Mouse (Mus musculus): ENCODE data around the gene Asb2. TPM values are rescaled to one million over a fixed set of nuclear protein-coding genes. Genes with fewer than 3 reads are reported as not detected.
A peak's percentile ranks its signal among the peaks of the same experiment; 100 is the strongest.

Asb2 gene
- total and polyA plus RNA-seq, 2 experiments from 2014 or later = 0.93 to 1.9 TPM

DNA sequence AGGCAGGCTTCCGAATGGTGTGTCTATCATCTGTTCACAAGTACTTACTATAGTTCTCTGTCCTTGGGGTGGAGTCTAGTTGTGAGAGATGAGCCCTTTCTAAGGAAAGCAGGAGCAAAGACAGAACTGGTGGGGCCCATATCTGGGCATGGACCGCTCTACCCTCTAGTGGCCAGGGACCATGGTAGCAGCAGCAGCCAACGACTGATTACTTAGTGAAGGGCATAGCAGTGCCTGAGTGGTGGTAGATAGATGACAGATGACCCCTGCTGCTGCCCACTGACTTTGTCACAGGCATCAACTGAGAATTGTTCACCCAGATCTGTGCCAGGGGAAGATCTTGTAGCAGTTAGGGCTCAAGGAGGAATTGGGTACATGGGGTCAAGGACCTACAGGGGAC lies 33.0 kb downstream of the Asb2 start:
- DNase-seq (ENCODE audit: low spot score) (peak; percentile 43), ATAC-seq (ENCODE audit: low FRiP score) (no peak)
- H3K9ac ChIP-seq (replicated peaks; ENCODE audit: low read length, poor library complexity, severe bottlenecking) = no peak overlapping the region
- H3K36me3 ChIP-seq (ENCODE audit: insufficient read depth, low read length) = no peaks in the 10 kb centered on the region
- H3K4me2 ChIP-seq (ENCODE audit: low read depth, low read length, poor library complexity, severe bottlenecking) = no peak overlapping the region
- 37% methylated on average over 3 of the region's 3 CpGs for WGBS
- H3K27ac ChIP-seq (ENCODE audit: low read depth, low read length) = no peak overlapping the region
- no peak overlapping the region for H3K4me3 ChIP-seq (ENCODE audit: low read depth, low read length)
- H3K27me3 ChIP-seq (ENCODE audit: insufficient read depth, low read length) = no peaks in the 10 kb centered on the region
- peak; percentile 74 for TF ChIP-seq CTCF (IDR thresholded peaks at IDR 0.05)
- no peaks in the 10 kb centered on the region for H3K9me3 ChIP-seq (ENCODE audit: low read length)
- no peaks in the 10 kb centered on the region for H3K4me1 ChIP-seq (ENCODE audit: insufficient read depth, low read length)

DNA sequence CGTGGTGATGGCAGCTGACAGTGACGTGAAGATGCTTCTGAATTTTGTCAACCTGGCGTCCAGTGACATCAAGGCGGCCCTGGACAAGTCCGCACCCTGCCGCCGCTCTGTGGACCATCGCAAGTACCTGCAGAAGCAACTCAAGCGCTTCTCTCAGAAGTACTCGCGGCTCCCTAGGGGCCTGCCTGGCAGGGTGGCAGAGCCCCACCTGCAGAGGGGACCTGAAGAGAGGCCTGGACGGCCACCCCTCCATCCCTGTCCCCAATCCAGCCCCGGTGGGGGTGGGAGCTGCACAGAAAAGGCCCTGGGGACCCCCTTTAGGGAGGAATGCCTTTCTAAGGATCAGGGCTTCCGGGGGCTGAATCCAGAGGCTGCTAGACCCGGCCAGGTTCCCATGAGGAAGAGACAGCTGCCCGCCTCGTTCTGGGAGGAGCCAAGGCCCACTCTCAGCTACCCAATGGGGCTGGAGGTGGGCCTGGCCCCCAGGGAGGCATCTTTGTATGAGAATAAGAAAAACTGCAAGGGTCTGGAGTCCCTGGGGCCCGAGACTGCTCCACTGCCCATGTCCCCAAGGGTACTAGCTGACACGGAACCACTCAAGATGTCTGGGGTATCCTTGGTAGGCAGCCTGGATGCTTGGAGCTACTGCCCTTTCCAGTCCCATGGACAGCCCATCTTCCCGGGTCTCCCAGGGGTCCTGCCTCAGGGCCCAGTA lies 39.8 kb downstream of the Asb2 start:
- DNase-seq (ENCODE audit: low spot score) (peak; percentile 19), ATAC-seq (ENCODE audit: low FRiP score) (no peak)
- peaks cover 4% of the 10 kb centered on the region; the same call in 1 of the 2 replicates for H3K27me3 ChIP-seq (ENCODE audit: insufficient read depth, low read length)
- peaks cover 11% of the 10 kb centered on the region; the same call in 1 of the 2 replicates for H3K4me1 ChIP-seq (ENCODE audit: insufficient read depth, low read length)
- H3K4me2 ChIP-seq (ENCODE audit: low read depth, low read length, poor library complexity, severe bottlenecking) = peak overlapping the region; percentile 50
- no peaks in the 10 kb centered on the region for H3K36me3 ChIP-seq (ENCODE audit: insufficient read depth, low read length)
- no peak overlapping the region for H3K27ac ChIP-seq (ENCODE audit: low read depth, low read length)
- H3K9me3 ChIP-seq (ENCODE audit: low read length) = no peaks in the 10 kb centered on the region
- WGBS = 21% methylated on average over 20 of the region's 20 CpGs
- H3K4me3 ChIP-seq (ENCODE audit: low read depth, low read length) = peak overlapping the region; percentile 30; the same call in 1 of the 2 replicates
- no peak overlapping the region for H3K9ac ChIP-seq (replicated peaks; ENCODE audit: low read length, poor library complexity, severe bottlenecking)
- TF ChIP-seq CTCF (IDR thresholded peaks at IDR 0.05) = no peak

DNA sequence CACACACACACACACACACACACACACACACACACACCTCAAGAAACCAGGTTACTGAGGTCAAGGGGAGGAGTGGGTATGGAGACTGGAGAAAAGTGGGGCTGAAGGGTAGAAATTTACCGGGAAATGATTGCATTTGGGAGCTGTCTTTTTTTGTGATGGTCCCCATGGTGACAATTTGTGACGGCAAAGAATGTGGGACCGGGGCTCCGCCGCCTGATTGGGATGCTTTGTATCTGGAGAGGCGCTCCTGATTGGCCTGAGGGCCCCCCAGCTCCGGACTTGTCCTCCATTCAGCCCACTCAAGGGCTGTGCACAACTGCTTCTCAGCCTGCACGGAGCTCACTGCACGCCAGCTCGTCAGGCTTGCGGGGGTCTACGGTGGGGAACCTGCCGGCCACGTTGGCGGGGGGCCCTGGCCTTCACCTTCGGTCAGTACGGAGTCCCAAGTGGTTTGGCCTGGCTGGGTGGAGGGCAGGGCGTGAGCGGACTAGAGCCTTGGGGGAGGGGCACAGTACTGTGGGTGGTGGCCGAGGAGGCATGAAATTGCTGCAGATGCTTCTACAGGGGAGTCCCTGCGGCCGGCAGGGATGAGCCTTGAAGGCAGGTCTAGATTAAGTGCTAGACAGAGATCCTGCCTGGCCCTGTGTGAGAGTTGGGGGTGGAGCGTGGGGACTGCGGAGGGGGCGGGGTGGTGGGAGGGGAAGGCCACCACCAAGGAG lies 41.0 kb downstream of the Asb2 start:
- WGBS = 3% methylated on average over 24 of the region's 25 CpGs
- Histone ChIP-seq H3K4me2 (ENCODE audit: low read depth, low read length, poor library complexity, severe bottlenecking) (peak overlapping the region; percentile 50), H3K36me3 (ENCODE audit: insufficient read depth, low read length) (no peaks in the 10 kb centered on the region), H3K27me3 (ENCODE audit: insufficient read depth, low read length) (peaks cover 4% of the 10 kb centered on the region; the same call in 1 of the 2 replicates), H3K27ac (ENCODE audit: low read depth, low read length) (peak overlapping the region; percentile 71), H3K9ac (replicated peaks; ENCODE audit: low read length, poor library complexity, severe bottlenecking) (peak overlapping the region; percentile 55), H3K4me3 (ENCODE audit: low read depth, low read length) (peak overlapping the region; percentile 30), H3K4me1 (ENCODE audit: insufficient read depth, low read length) (peaks cover 11% of the 10 kb centered on the region; the same call in 1 of the 2 replicates), H3K9me3 (ENCODE audit: low read length) (no peaks in the 10 kb centered on the region)
- TF ChIP-seq CTCF (IDR thresholded peaks at IDR 0.05) = no peak
- ATAC-seq (ENCODE audit: low FRiP score) (peak; percentile 86), DNase-seq (ENCODE audit: low spot score) (peak; percentile 80)

DNA sequence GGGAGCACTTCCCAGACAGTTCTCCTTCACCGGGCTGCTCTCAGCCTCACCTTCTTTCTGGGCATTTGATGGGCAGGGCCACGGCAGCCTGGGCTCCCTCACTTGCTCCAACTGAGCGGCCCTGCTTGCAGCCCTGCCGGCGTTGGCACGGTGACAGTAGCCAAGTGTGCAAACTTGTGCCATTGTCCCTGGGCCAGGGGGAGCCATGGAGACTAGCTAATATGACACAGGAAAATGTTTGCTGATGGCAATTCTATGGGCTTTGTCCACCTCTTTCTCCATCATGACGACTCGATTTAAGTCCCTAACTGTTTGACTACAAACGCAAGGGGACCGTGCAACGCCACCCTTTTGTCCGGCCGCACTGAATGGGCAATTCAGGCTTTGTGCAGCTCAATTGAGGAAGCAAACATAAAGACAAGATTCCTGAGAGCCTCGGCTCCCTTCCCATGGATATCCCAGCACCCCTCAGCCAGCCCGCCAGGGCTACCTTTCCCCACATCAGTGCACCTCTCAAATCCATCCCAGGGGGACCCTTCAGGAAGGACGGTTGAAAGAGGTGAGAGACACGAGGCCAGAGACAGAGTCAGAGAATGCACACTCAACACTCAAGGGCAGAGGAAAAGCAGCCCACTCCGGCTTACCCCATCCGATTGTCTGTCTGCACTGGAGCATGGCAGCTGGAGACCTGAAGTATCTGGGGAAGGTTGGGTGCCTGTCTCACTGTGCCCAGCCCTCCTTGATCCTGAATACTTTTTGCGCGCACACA lies 41.7 kb downstream of the Asb2 start:
- peaks cover 4% of the 10 kb centered on the region; the same call in 1 of the 2 replicates for H3K27me3 ChIP-seq (ENCODE audit: insufficient read depth, low read length)
- peak overlapping the region; percentile 39; the same call in 1 of the 2 replicates for H3K27ac ChIP-seq (ENCODE audit: low read depth, low read length)
- H3K4me2 ChIP-seq (ENCODE audit: low read depth, low read length, poor library complexity, severe bottlenecking) = peak overlapping the region; percentile 50; the same call in 1 of the 2 replicates
- peak; percentile 18; the same call in 1 of the 2 replicates for TF ChIP-seq CTCF (IDR thresholded peaks at IDR 0.05)
- DNase-seq (ENCODE audit: low spot score) = peak; percentile 79
- 17% methylated on average over 21 of the region's 21 CpGs for WGBS
- no peak overlapping the region for H3K9ac ChIP-seq (replicated peaks; ENCODE audit: low read length, poor library complexity, severe bottlenecking)
- peaks cover 11% of the 10 kb centered on the region; the same call in 1 of the 2 replicates for H3K4me1 ChIP-seq (ENCODE audit: insufficient read depth, low read length)
- H3K4me3 ChIP-seq (ENCODE audit: low read depth, low read length) = no peak overlapping the region
- H3K36me3 ChIP-seq (ENCODE audit: insufficient read depth, low read length) = no peaks in the 10 kb centered on the region
- ATAC-seq (ENCODE audit: low FRiP score) = peak; percentile 57
- H3K9me3 ChIP-seq (ENCODE audit: low read length) = no peaks in the 10 kb centered on the region

DNA sequence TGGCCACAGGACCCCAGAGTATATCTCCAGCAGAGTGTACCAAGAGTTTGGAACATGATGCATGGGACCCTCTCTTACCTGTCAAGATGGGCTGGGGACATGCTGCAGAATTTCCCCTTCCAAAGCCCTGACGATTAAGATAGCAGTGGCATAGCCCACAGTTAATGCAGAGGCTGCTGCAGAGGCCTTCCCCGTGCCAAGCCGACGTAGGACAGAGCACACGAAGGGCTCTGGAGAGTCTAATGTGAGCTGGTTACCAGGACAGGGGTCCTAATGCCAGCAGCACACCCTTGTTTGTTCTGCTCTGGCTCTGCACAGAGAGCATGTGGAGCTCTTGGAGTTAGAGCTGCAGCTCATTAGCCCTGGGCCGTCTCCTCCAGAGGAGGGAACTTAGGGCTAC lies 42.5 kb downstream of the Asb2 start:
- 0 out of 2 replicates have a peak overlapping the region, but pooled peaks have one; percentile 38 for H3K27ac ChIP-seq (ENCODE audit: low read depth, low read length)
- no peak overlapping the region for H3K4me3 ChIP-seq (ENCODE audit: low read depth, low read length)
- H3K36me3 ChIP-seq (ENCODE audit: insufficient read depth, low read length) = no peaks in the 10 kb centered on the region
- peaks cover 4% of the 10 kb centered on the region; the same call in 1 of the 2 replicates for H3K27me3 ChIP-seq (ENCODE audit: insufficient read depth, low read length)
- TF ChIP-seq CTCF (IDR thresholded peaks at IDR 0.05) = no peak
- WGBS = 47% methylated on average over 6 of the region's 6 CpGs
- H3K4me2 ChIP-seq (ENCODE audit: low read depth, low read length, poor library complexity, severe bottlenecking) = no peak overlapping the region
- H3K4me1 ChIP-seq (ENCODE audit: insufficient read depth, low read length) = peaks cover 11% of the 10 kb centered on the region; the same call in 1 of the 2 replicates
- no peaks in the 10 kb centered on the region for H3K9me3 ChIP-seq (ENCODE audit: low read length)
- ATAC-seq (ENCODE audit: low FRiP score) = no peak
- H3K9ac ChIP-seq (replicated peaks; ENCODE audit: low read length, poor library complexity, severe bottlenecking) = no peak overlapping the region
- no peak for DNase-seq (ENCODE audit: low spot score)

Data from midbrain, postnatal 0 days (tissue).